Mouse (Mus musculus) erythroblast, embryonic 14.5 days (primary cell): ENCODE measurements around the gene Jmjd1c. TPM values are rescaled to one million over a fixed set of nuclear protein-coding genes. Genes with fewer than 3 reads are reported as not detected.

Experiments used
- H3K27me3 ChIP-seq: 2 replicates; pipeline ENCODE4 v1.6.1; 2012; ENCODE audit warnings: inconsistent platforms; ENCODE audit not compliant: control insufficient read depth
- H3K36me3 ChIP-seq: 2 replicates; pipeline ENCODE4 v1.6.1; 2012; ENCODE audit warnings: mild to moderate bottlenecking, inconsistent platforms; ENCODE audit not compliant: control insufficient read depth
- H3K4me1 ChIP-seq: 2 replicates; pipeline ENCODE4 v1.6.1; 2012; ENCODE audit warnings: inconsistent platforms; ENCODE audit not compliant: control insufficient read depth
- H3K4me3 ChIP-seq: replicated peaks from 2 replicates; pipeline ENCODE3; 2012; ENCODE audit warnings: moderate library complexity, mild to moderate bottlenecking, inconsistent platforms
- H3K9me3 ChIP-seq: 2 replicates; pipeline ENCODE4 v1.6.1; 2012; ENCODE audit warnings: low read length, inconsistent platforms, mixed read lengths; ENCODE audit not compliant: control insufficient read depth
- GATA1 ChIP-seq: IDR thresholded peaks from 2 replicates; pipeline ENCODE4 v1.6.1; 2012; ENCODE audit warnings: low read length, inconsistent platforms, mixed read lengths
- TAL1 ChIP-seq: IDR thresholded peaks from 3 replicates; pipeline ENCODE4 v1.6.1; 2012; ENCODE audit warnings: low read length, inconsistent platforms, mixed read lengths
- polyA plus RNA-seq: library from polyadenylated mRNA; stranded (reverse); fragments of >175 nt; gene quantifications from 2 replicates; pipeline ENCODE4 v1.2.3, GENCODE M21; 2012

The Jmjd1c gene
- polyA plus RNA-seq, 1 experiment = 0.09 TPM

DNA sequence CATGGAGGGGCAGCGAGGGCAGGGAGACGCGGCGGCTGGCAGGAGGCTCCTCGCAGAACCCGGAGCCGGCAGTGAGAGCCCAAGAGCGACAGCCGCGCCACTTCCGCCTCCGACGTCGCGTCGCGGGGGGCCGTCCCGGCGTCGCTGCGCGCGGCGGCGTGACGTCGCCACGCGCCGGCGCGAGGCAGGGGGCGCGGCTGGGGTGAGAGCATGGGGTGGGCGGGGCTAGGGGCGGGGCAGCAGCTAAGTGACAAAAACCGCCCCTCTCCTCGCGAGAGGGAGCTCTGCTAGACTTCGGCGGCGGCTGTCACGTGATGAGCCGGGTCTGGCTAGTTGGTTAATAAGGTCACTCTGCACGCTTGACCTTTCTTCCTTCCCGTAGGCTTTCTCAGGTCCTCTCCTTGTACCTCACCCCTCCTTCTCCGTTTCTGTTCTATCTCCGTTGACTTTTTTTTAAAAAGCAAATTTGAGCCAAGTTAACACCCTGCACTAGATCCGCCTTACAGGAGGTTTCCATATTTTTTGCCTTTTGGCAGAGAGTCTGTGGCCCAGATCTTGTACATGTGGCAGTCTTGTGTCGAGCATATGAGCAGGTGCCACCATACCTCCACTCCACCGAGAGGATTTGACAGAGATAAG is 189.4 kb downstream of the Jmjd1c start, which contains the start of gene Nrbf2:
Gene Nrbf2 (minus strand): TSS at position 130 of the 639 bp plus-strand sequence.
- no peak for TF ChIP-seq TAL1
- TF ChIP-seq GATA1 = no peak

DNA sequence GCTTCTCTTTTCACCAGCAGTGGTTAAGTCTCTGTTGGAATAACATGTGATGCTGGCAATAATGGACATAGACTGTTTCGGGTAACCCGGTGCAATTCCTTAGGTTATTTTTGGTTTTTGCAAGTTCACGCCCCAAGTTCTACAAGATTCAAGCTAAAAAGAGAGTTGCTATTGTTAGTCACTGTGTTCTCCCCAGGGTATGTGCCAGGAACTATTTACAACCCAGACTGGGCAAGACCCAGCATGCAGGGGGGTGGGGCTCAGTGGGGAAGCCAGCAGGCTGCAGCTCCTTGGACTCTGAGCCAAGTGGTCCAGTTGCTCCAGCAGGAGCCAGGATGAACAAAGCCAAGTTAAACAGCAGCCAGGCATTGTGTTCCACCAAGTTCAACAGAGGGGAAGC is 192.0 kb downstream of the Jmjd1c start:
- TF ChIP-seq GATA1 = no peak
- no peak for TF ChIP-seq TAL1
- H3K4me3 ChIP-seq = no peak overlapping the region
- peaks cover 24% of the 10 kb centered on the region for H3K4me1 ChIP-seq
- H3K9me3 ChIP-seq = no peaks in the 10 kb centered on the region
- H3K36me3 ChIP-seq = peaks cover 3% of the 10 kb centered on the region
- no peaks in the 10 kb centered on the region for H3K27me3 ChIP-seq

More for the DNA sequence above, 189.4 kb downstream of the Jmjd1c start, which contains the start of gene Nrbf2:
- peaks cover 38% of the 10 kb centered on the region for H3K4me1 ChIP-seq
- H3K36me3 ChIP-seq = peaks cover 3% of the 10 kb centered on the region
- H3K27me3 ChIP-seq = no peaks in the 10 kb centered on the region
- no peaks in the 10 kb centered on the region for H3K9me3 ChIP-seq
- peak within 1 kb of the TSS; percentile 97 for H3K4me3 ChIP-seq

GRCm38 (mm10) chr10:67290622-67291021 is 194.7 kb downstream of the Jmjd1c start:
- peaks cover 11% of the 10 kb centered on the region for H3K4me1 ChIP-seq
- H3K4me3 ChIP-seq = no peak overlapping the region
- no peaks in the 10 kb centered on the region for H3K27me3 ChIP-seq
- H3K9me3 ChIP-seq = no peaks in the 10 kb centered on the region
- no peaks in the 10 kb centered on the region for H3K36me3 ChIP-seq
- TF ChIP-seq TAL1 = no peak
- TF ChIP-seq GATA1 = no peak

DNA sequence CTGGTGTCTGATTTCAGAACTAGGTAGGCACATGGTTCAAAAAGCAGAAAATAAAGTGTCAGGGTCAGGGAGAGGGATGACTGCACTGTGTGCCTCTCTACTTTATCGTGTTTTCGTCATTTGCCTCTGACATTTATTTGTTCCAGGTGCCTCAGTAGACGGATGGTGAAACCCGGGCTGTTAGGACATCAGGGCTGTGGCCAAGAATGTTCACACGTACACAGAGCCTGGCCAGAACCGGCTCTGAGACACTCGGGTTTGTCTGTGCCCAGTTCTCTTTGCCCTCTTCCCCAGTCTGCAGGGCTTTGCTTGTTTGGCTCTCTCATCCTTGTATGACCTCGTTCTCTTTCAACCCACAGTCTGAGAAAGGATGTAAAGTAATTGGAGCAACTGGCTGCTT is 195.2 kb downstream of the Jmjd1c start:
- Histone ChIP-seq H3K4me3 (no peak overlapping the region), H3K9me3 (no peaks in the 10 kb centered on the region), H3K4me1 (peaks cover 13% of the 10 kb centered on the region), H3K27me3 (no peaks in the 10 kb centered on the region), H3K36me3 (no peaks in the 10 kb centered on the region)
- no peak for TF ChIP-seq TAL1

GRCm38 (mm10) chr10:67295331-67295730 is 199.4 kb downstream of the Jmjd1c start:
- Histone ChIP-seq H3K4me3 (no peak overlapping the region), H3K9me3 (no peaks in the 10 kb centered on the region), H3K36me3 (no peaks in the 10 kb centered on the region), H3K27me3 (no peaks in the 10 kb centered on the region), H3K4me1 (peaks cover 39% of the 10 kb centered on the region)
- no peak for TF ChIP-seq GATA1
- TF ChIP-seq TAL1 = no peak

DNA sequence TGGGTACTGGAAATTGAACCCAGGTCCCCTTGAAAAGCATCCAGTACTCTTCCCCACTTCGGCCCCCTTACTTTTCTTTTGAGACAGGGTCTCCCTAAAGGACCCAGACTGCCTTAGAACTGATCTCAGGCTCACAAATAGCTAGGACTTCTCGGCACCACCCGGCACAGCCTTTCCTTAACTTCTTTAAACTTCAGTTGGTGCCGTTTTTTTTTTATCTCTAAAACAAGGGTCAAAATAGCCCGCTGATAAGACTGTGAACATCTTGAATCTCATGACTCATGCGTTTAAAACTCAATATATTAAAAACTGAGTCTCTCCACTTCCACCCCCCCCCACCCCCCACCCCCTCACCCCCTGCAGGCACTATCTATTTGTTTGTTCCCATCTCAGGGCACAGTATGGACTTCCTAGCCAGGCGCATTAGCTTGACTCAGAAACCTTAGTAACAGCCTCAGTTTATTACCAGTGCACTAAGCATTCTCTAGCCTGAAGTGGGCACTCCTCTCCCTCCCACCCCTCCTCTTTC is 200.1 kb downstream of the Jmjd1c start:
- H3K9me3 ChIP-seq = no peaks in the 10 kb centered on the region
- H3K36me3 ChIP-seq = no peaks in the 10 kb centered on the region
- no peak overlapping the region for H3K4me3 ChIP-seq
- H3K4me1 ChIP-seq = peaks cover 46% of the 10 kb centered on the region
- TF ChIP-seq TAL1 (no peak), GATA1 (no peak)
- H3K27me3 ChIP-seq = no peaks in the 10 kb centered on the region

- Histone ChIP-seq H3K9me3 (no peaks in the 10 kb centered on the region), H3K4me3 (peak overlapping the region; percentile 56), H3K4me1 (peaks cover 48% of the 10 kb centered on the region), H3K27me3 (no peaks in the 10 kb centered on the region), H3K36me3 (no peaks in the 10 kb centered on the region)
- no peak for TF ChIP-seq TAL1
- no peak for TF ChIP-seq GATA1
These were observed 200.7 kb downstream of the Jmjd1c start for GRCm38 (mm10) chr10:67296482-67297152.

GRCm38 (mm10) chr10:67297175-67297855 is 201.4 kb downstream of the Jmjd1c start:
- H3K27me3 ChIP-seq = no peaks in the 10 kb centered on the region
- H3K4me1 ChIP-seq = peaks cover 48% of the 10 kb centered on the region
- H3K4me3 ChIP-seq = peak overlapping the region; percentile 56
- TF ChIP-seq GATA1 (no peak), TAL1 (no peak)
- H3K36me3 ChIP-seq = no peaks in the 10 kb centered on the region
- no peaks in the 10 kb centered on the region for H3K9me3 ChIP-seq

- Histone ChIP-seq H3K9me3 (no peaks in the 10 kb centered on the region), H3K27me3 (no peaks in the 10 kb centered on the region), H3K36me3 (no peaks in the 10 kb centered on the region), H3K4me1 (peaks cover 48% of the 10 kb centered on the region), H3K4me3 (no peak overlapping the region)
- no peak for TF ChIP-seq GATA1
- TF ChIP-seq TAL1 = no peak
These were observed 202.9 kb downstream of the Jmjd1c start for GRCm38 (mm10) chr10:67298856-67299255.
